Mouse (Mus musculus) cortical plate, adult 2 months (tissue): ENCODE results near the gene Polg. TPM values are rescaled to one million over a fixed set of nuclear protein-coding genes. Genes with fewer than 3 reads are reported as not detected.

Source experiments
- H3K27ac ChIP-seq: fragments of 200-500 bp; 2 replicates; pipeline ENCODE4 v1.5.1; 2012; ENCODE audit warnings: low read length, control low read depth, inconsistent platforms; ENCODE audit not compliant: insufficient read depth
- H3K4me1 ChIP-seq: fragments of 200-500 bp; 2 replicates; pipeline ENCODE4 v1.6.1; 2011; ENCODE audit warnings: low read length; ENCODE audit not compliant: control insufficient read depth, insufficient read depth
- H3K4me3 ChIP-seq: fragments of 200-500 bp; 2 replicates; pipeline ENCODE4 v1.5.1; 2011; ENCODE audit warnings: mild to moderate bottlenecking, low read length, control low read depth; ENCODE audit not compliant: insufficient read depth
- CTCF ChIP-seq: fragments of 200-500 bp; IDR thresholded peaks from 2 replicates; pipeline ENCODE4 v1.5.1; 2011; ENCODE audit warnings: mild to moderate bottlenecking, control low read depth, low read length; ENCODE audit not compliant: insufficient read depth; ENCODE audit errors: extremely low read depth
- POLR2A ChIP-seq: fragments of 200-500 bp; IDR thresholded peaks from 2 replicates; pipeline ENCODE4 v1.6.1; 2011; ENCODE audit warnings: mild to moderate bottlenecking, low read length, control low read depth; ENCODE audit not compliant: insufficient read depth; ENCODE audit errors: extremely low read depth
- polyA plus RNA-seq: library from polyadenylated mRNA; depleted of rRNA; stranded (reverse); fragments of >200 nt; gene quantifications from 2 replicates; pipeline ENCODE4 v1.2.3, GENCODE M21; 2012; rRNA removed

Polg gene
- polyA plus RNA-seq, 1 experiment: 80.9 TPM

DNA sequence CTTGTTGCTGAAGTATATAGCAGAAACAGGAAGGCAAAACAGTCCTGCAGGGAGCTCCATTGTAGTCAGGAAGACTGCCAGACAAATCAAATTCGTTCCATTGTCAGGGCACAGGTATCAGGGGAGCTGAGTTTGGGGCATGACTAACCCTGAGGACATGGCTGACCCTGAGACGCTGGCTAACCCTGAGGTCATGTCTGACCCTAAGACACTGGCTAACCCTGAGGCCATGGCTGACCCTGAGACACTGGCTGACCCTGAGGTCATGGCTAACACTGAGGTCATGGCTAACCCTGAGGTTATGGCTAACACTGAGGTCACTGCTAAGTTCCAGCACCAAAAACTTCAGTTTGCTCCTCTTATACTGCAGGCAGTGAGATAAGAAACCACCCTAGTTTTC lies 26.1 kb downstream of the Polg start:
- H3K4me3 ChIP-seq: no peak overlapping the region
- H3K4me1 ChIP-seq: no peaks in the 10 kb centered on the region
- no peak overlapping the region for H3K27ac ChIP-seq
- TF ChIP-seq CTCF (no peak), POLR2A (no peak)

DNA sequence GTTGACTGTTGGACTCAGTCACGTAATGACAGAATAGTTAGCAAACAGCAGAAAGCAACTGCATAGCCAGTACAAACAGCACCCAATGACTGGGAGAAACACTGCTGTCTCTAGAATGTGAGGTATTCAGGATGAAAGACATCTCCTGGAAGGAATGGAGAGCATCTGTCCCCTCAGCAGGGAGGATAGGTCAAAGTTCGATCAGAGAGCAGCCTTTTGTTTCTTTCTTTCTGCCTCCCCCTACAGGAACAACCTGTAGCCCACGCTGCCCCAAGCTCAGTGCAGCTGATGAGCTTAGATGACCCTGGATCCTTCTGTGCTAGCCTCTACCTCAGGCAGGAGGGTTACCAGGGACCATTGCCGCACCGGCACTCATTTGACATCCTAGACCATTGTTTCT lies 37.9 kb downstream of the Polg start:
- Histone ChIP-seq H3K27ac (no peak overlapping the region), H3K4me1 (no peaks in the 10 kb centered on the region), H3K4me3 (no peak overlapping the region)
- TF ChIP-seq POLR2A (no peak), CTCF (no peak)

DNA sequence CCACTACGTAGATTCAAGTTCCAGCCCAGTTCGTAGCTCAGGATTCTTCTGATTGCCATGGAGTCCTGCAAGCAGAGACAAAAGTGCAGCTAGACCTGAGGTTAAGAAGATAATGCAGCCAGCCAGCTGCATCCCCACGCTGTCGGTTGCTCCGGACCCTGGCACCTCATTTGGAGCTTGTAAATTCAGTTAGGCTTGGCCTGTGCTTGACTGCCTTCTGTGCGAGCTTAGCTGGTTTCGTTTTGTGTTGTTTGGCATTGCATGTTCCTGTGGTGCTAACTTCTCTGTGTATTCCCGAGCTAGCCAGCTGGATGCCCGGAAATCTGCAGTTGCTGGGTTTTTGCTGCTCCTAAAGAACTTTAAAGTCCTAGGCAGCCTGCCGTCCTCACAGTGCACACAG lies 40.4 kb downstream of the Polg start:
- no peak for TF ChIP-seq CTCF
- no peak for TF ChIP-seq POLR2A
- no peaks in the 10 kb centered on the region for H3K4me1 ChIP-seq
- H3K27ac ChIP-seq: no peak overlapping the region
- H3K4me3 ChIP-seq: no peak overlapping the region

DNA sequence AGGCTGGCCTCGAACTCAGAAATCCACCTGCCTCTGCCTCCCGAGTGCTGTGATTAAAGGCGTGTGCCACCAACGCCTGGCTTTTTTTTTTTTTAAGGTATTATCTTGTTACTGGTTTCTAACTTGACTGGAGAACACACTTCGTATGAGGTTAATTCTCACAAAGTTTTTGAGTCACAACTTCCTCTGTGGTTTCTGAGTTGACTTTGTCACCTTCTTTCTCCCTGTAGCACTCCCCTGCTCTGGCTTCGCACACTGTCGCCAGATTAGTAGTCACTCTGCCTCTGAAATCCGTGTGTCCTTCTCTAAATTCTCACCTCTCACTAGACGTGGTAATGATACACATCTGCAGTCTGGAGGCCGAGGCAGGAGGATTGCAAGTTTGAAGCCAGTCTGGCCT lies 43.3 kb downstream of the Polg start:
- Histone ChIP-seq H3K4me3 (no peak overlapping the region), H3K27ac (no peak overlapping the region), H3K4me1 (no peaks in the 10 kb centered on the region)
- TF ChIP-seq CTCF (no peak), POLR2A (no peak)

DNA sequence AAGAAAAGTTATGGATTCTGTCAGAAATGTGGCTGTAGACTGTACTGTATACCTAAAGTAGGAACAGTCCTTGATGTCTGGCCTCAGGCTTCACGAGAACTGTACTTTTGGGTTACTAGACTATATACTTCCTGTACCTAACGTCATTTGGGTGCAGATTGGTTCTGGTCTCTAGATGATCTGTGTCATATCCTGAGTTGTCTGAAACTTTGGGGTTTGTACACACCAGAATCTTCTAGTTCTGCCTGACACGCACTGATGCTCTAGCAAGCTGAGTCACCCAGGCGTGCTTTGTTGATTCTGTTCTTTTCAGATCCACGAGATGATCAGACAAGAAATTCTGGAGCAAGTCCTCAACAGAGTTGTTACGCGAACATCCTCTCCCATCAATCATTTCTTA lies 46.2 kb downstream of the Polg start:
- no peaks in the 10 kb centered on the region for H3K4me1 ChIP-seq
- H3K4me3 ChIP-seq: no peak overlapping the region
- H3K27ac ChIP-seq: no peak overlapping the region
- TF ChIP-seq CTCF (no peak), POLR2A (no peak)

DNA sequence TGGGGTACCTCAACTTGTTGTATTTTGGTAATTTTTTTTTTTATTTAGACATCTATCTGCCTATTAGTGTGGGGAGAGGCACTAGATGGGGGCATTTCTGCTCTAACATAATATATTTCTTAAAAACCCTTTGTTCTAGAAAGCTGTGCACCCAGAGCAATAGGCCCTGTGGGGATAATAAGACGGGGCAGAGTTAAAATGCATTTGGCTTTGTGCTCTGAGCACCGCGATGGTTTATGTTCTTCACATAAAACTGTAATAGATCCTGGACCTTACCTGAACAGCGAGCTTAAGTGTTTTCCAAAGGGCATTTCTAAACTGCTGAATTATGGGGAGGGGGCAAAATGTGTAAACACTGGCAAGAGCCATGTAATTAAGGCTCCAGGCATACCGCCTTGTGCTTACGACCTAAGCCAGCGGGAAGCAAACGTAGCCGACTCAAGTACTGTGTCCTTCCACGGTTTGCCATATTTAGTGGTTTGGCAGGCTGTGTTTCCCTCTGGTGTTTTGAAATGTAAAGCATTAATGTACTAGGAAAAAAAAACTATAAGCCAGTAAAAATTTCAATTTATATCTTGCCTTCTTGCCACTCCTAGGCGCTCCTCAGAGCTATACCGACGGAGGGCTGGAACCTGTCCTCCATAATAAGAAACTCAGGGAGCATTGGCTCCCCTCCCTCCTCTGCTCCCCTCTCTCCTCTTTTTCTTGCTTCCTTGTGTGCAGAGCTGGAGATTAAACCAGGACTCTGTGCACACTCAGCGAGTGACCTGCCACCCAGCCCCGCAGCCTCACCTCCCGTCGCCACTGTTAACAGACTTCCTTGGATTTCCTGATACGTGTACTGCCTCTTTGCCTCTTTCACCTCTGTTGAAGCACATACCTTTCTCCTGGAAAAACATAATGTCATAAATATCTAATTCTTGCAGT lies 51.5 kb downstream of the Polg start:
- H3K4me3 ChIP-seq: no peak overlapping the region
- no peak overlapping the region for H3K27ac ChIP-seq
- TF ChIP-seq CTCF: no peak
- no peak for TF ChIP-seq POLR2A
- H3K4me1 ChIP-seq: no peaks in the 10 kb centered on the region

DNA sequence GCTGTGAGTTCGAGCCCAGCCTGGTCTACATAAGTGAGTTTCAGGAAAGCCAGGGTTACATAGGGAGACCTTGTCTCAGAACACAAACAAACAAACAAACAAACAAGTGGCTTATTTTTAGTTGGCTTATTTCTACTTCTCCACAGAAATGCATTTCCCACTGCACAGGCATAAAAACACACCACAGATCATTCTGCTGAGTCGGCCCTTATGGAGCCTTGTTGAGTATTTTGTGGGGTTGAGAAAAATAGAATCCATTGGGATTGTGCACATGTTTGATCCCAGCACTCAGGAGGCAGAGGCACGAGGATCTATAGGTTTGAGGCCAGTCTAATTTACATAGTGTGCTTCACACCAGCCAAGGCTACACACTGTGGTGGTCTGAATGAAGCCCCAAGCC lies 65.9 kb downstream of the Polg start:
- Histone ChIP-seq H3K4me1 (no peaks in the 10 kb centered on the region), H3K27ac (no peak overlapping the region), H3K4me3 (no peak overlapping the region)
- TF ChIP-seq POLR2A: no peak
- no peak for TF ChIP-seq CTCF

DNA sequence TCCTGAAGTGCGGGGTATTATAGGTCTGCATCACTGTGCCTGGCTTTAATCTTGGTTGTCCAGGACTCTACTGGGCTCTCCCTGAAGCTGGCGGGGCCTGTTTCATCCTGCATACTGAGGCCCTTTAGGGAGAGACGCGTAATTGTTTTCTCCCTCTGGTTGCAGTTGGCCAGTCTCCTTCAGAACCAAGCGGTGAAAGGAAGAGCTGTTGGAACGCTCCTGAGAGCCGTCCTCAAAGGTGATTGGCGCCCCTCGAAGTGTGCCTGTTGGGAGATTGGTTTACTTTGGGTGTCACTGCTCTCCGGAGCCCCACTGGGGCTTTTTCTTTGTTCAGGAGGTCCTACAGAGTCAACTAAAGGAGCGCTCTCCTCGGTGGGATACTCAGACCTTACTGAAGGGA lies 67.2 kb downstream of the Polg start:
- H3K4me1 ChIP-seq: no peaks in the 10 kb centered on the region
- no peak for TF ChIP-seq POLR2A
- no peak for TF ChIP-seq CTCF
- H3K4me3 ChIP-seq: no peak overlapping the region
- no peak overlapping the region for H3K27ac ChIP-seq

DNA sequence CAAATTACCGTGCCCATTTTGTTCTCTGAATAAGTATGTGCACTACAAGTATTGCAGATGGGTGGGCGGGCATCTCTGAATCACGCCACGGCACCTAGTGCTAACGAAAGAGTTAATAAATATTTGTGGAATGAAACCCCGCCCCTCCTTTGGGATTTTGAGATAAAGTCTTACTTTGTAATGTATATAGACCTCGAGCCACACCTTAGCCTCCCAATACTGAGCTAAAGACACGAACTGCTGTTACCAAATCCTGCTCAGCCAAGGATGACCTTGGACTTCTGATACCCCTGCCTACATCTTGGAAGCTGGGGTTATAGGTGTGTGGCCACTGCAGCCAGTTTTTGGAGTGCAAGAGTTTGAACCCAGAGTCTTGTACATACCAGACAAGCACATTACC lies 67.7 kb downstream of the Polg start:
- Histone ChIP-seq H3K27ac (no peak overlapping the region), H3K4me1 (no peaks in the 10 kb centered on the region), H3K4me3 (no peak overlapping the region)
- TF ChIP-seq CTCF (no peak), POLR2A (no peak)

DNA sequence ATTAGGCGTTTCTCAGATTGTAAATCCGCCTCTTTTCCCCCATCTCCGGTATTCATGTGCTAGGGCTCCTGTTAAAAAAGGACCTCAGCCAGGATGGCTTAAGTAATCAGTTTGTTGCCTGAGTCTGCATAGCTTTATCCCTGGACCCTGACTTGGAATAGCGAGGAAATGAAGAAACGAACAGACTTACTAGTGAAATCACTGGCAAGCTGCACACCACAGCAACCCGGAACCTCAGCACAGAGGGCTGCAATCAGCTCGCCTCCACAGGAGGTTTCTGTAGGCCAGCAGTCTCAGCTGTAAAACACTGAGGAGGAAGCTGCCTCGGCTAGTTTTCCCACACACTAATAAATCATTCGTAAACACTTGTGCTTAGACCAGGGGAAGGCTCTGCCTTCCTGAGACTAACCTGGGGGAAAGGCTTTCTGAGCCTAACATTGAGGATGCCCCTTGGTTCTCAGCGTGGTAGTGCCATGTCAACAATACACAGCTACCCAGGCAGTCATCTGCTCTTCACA lies 68.7 kb downstream of the Polg start:
- Histone ChIP-seq H3K4me1 (no peaks in the 10 kb centered on the region), H3K27ac (no peak overlapping the region), H3K4me3 (no peak overlapping the region)
- TF ChIP-seq CTCF (no peak), POLR2A (no peak)

Other genes with a start within 250 kb of the Polg start
- gene Abhd2, start 193.2 kb downstream of the Polg start, polyA plus RNA-seq: 43.1 and 43.5 TPM in 2 replicates
- 28.1 and 33.4 TPM in 2 replicates for gene Rlbp1, start 79.3 kb downstream of the Polg start, polyA plus RNA-seq
- 0.42 and 0.73 TPM in 2 replicates for gene Fanci, start 74.4 kb downstream of the Polg start, polyA plus RNA-seq
- 0.38 and 0.59 TPM in 2 replicates for gene Rhcg, start 151.3 kb upstream of the Polg start, polyA plus RNA-seq
- gene Ticrr, start 193.8 kb upstream of the Polg start, polyA plus RNA-seq: 0.06 and 0.08 TPM in 2 replicates
- gene Kif7, start 249.4 kb upstream of the Polg start, polyA plus RNA-seq: 1.5 TPM in 2 replicates